Mouse (Mus musculus): ENCODE results near the gene 9130409I23Rik. TPM values are rescaled to one million over a fixed set of nuclear protein-coding genes. Genes with fewer than 3 reads are reported as not detected.
"Not testable (repeated sequence)": the region's sequence is repeated elsewhere in the genome, so short reads cannot be mapped to it uniquely, and the experiment has no call there.

9130409I23Rik gene
- polyA plus RNA-seq, 1 experiment from 2014 or later = not detected

- peaks cover 18% of the 10 kb centered on the region for H3K4me1 ChIP-seq (replicated peaks)
- not testable (repeated sequence) for H3K27ac ChIP-seq; H3K4me3 ChIP-seq (replicated peaks); H3K36me3 ChIP-seq; H3K4me2 ChIP-seq; H3K9ac ChIP-seq; H3K9me3 ChIP-seq (replicated peaks); H3K27me3 ChIP-seq; DNase-seq
- 75% methylated on average over 5 of the region's 5 CpGs for WGBS (ENCODE audit: insufficient replicate concordance)
- peak; percentile 84 for ATAC-seq (ENCODE audit: low read depth)
Measured at GRCm38 (mm10) chr1:181035015-181035778, 15.8 kb upstream of the 9130409I23Rik start.

- H3K4me3 ChIP-seq (replicated peaks) = no peak overlapping the region
- H3K27ac ChIP-seq = no peak overlapping the region
- peaks cover 14% of the 10 kb centered on the region for H3K27me3 ChIP-seq
- H3K36me3 ChIP-seq = no peaks in the 10 kb centered on the region
- H3K4me2 ChIP-seq = no peak overlapping the region
- no peak for DNase-seq
- 59% methylated on average over 4 of the region's 4 CpGs for WGBS (ENCODE audit: insufficient replicate concordance)
- H3K9ac ChIP-seq = no peak overlapping the region
- H3K9me3 ChIP-seq (replicated peaks) = no peaks in the 10 kb centered on the region
- peaks cover 18% of the 10 kb centered on the region for H3K4me1 ChIP-seq (replicated peaks)
- no peak for ATAC-seq (ENCODE audit: low read depth)
Measured at GRCm38 (mm10) chr1:181037623-181038022, 13.4 kb upstream of the 9130409I23Rik start.

- no peaks in the 10 kb centered on the region for H3K36me3 ChIP-seq
- no peak overlapping the region for H3K9ac ChIP-seq
- no peak overlapping the region for H3K4me3 ChIP-seq (replicated peaks)
- ATAC-seq (ENCODE audit: low read depth) (0 out of 2 replicates have a peak, but pooled peaks have one; percentile 34), DNase-seq (peak; percentile 22)
- H3K27ac ChIP-seq = no peak overlapping the region
- H3K4me1 ChIP-seq (replicated peaks) = peaks cover 18% of the 10 kb centered on the region
- H3K9me3 ChIP-seq (replicated peaks) = no peaks in the 10 kb centered on the region
- H3K27me3 ChIP-seq = peaks cover 18% of the 10 kb centered on the region
- H3K4me2 ChIP-seq = no peak overlapping the region
- WGBS (ENCODE audit: insufficient replicate concordance) = 5% methylated on average over 4 of the region's 4 CpGs
Measured at GRCm38 (mm10) chr1:181039652-181040051, 11.4 kb upstream of the 9130409I23Rik start.

GRCm38 (mm10) chr1:181047520-181047919 is 3.5 kb upstream of the 9130409I23Rik start:
- WGBS (ENCODE audit: insufficient replicate concordance) = 28% methylated on average over 1 of the region's 1 CpGs
- Histone ChIP-seq H3K36me3 (no peaks in the 10 kb centered on the region), H3K9me3 (replicated peaks) (no peaks in the 10 kb centered on the region), H3K27ac (no peak overlapping the region), H3K27me3 (0 out of 2 replicates have a peak, but pooled peaks cover 4% of the 10 kb centered on the region), H3K9ac (no peak overlapping the region), H3K4me2 (no peak overlapping the region), H3K4me1 (replicated peaks) (no peaks in the 10 kb centered on the region), H3K4me3 (replicated peaks) (no peak overlapping the region)
- ATAC-seq (ENCODE audit: low read depth) (no peak), DNase-seq (no peak)

GRCm38 (mm10) chr1:181049328-181049842 is 1.7 kb upstream of the 9130409I23Rik start:
- H3K4me3 ChIP-seq (replicated peaks) = no peak overlapping the region
- DNase-seq (no peak), ATAC-seq (ENCODE audit: low read depth) (no peak)
- H3K9me3 ChIP-seq (replicated peaks) = no peaks in the 10 kb centered on the region
- H3K36me3 ChIP-seq = no peaks in the 10 kb centered on the region
- no peak overlapping the region for H3K27ac ChIP-seq
- H3K4me1 ChIP-seq (replicated peaks) = no peaks in the 10 kb centered on the region
- H3K27me3 ChIP-seq = 0 out of 2 replicates have a peak, but pooled peaks cover 1% of the 10 kb centered on the region
- no peak overlapping the region for H3K9ac ChIP-seq
- no peak overlapping the region for H3K4me2 ChIP-seq

GRCm38 (mm10) chr1:181052898-181053297 is 1.9 kb downstream of the 9130409I23Rik start:
- Histone ChIP-seq H3K4me3 (replicated peaks) (no peak overlapping the region), H3K4me2 (no peak overlapping the region), H3K27me3 (no peaks in the 10 kb centered on the region), H3K9ac (no peak overlapping the region), H3K36me3 (no peaks in the 10 kb centered on the region), H3K4me1 (replicated peaks) (no peaks in the 10 kb centered on the region), H3K27ac (no peak overlapping the region), H3K9me3 (replicated peaks) (no peaks in the 10 kb centered on the region)
- 45% methylated on average over 4 of the region's 4 CpGs for WGBS (ENCODE audit: insufficient replicate concordance)
- DNase-seq = no peak
- no peak for ATAC-seq (ENCODE audit: low read depth)

- H3K9ac ChIP-seq = no peak overlapping the region
- no peaks in the 10 kb centered on the region for H3K9me3 ChIP-seq (replicated peaks)
- H3K4me3 ChIP-seq (replicated peaks) = no peak overlapping the region
- no peak overlapping the region for H3K27ac ChIP-seq
- H3K27me3 ChIP-seq = 0 out of 2 replicates have a peak, but pooled peaks cover 3% of the 10 kb centered on the region
- H3K36me3 ChIP-seq = no peaks in the 10 kb centered on the region
- no peak overlapping the region for H3K4me2 ChIP-seq
- ATAC-seq (ENCODE audit: low read depth) = no peak
- no peaks in the 10 kb centered on the region for H3K4me1 ChIP-seq (replicated peaks)
- no peak for DNase-seq
- 51% methylated on average over 3 of the region's 3 CpGs for WGBS (ENCODE audit: insufficient replicate concordance)
Measured at GRCm38 (mm10) chr1:181061784-181062485, 10.9 kb downstream of the 9130409I23Rik start.

GRCm38 (mm10) chr1:181063991-181064390 is 13.0 kb downstream of the 9130409I23Rik start:
- 0 out of 2 replicates have a peak, but pooled peaks cover 4% of the 10 kb centered on the region for H3K4me1 ChIP-seq (replicated peaks)
- no peak overlapping the region for H3K4me2 ChIP-seq
- no peak for DNase-seq
- no peaks in the 10 kb centered on the region for H3K36me3 ChIP-seq
- no peak overlapping the region for H3K4me3 ChIP-seq (replicated peaks)
- H3K27me3 ChIP-seq = 0 out of 2 replicates have a peak, but pooled peaks cover 3% of the 10 kb centered on the region
- no peak overlapping the region for H3K9ac ChIP-seq
- ATAC-seq (ENCODE audit: low read depth) = no peak
- H3K27ac ChIP-seq = no peak overlapping the region
- WGBS (ENCODE audit: insufficient replicate concordance) = 57% methylated on average over 2 of the region's 2 CpGs
- H3K9me3 ChIP-seq (replicated peaks) = no peaks in the 10 kb centered on the region

- H3K4me2 ChIP-seq = no peak overlapping the region
- 0 out of 2 replicates have a peak, but pooled peaks cover 4% of the 10 kb centered on the region for H3K4me1 ChIP-seq (replicated peaks)
- no peak for DNase-seq
- no peaks in the 10 kb centered on the region for H3K9me3 ChIP-seq (replicated peaks)
- H3K27ac ChIP-seq = no peak overlapping the region
- no peaks in the 10 kb centered on the region for H3K27me3 ChIP-seq
- no peak overlapping the region for H3K4me3 ChIP-seq (replicated peaks)
- WGBS (ENCODE audit: insufficient replicate concordance) = 74% methylated on average over 6 of the region's 6 CpGs
- no peaks in the 10 kb centered on the region for H3K36me3 ChIP-seq
- no peak for ATAC-seq (ENCODE audit: low read depth)
- H3K9ac ChIP-seq = no peak overlapping the region
Measured at GRCm38 (mm10) chr1:181064648-181065047, 13.6 kb downstream of the 9130409I23Rik start.

- Histone ChIP-seq H3K27ac (no peak overlapping the region), H3K9me3 (replicated peaks) (no peaks in the 10 kb centered on the region), H3K36me3 (no peaks in the 10 kb centered on the region), H3K4me2 (no peak overlapping the region), H3K9ac (no peak overlapping the region), H3K4me1 (replicated peaks) (0 out of 2 replicates have a peak, but pooled peaks cover 4% of the 10 kb centered on the region), H3K4me3 (replicated peaks) (no peak overlapping the region), H3K27me3 (peaks cover 7% of the 10 kb centered on the region; the same call in 1 of the 2 replicates)
- WGBS (ENCODE audit: insufficient replicate concordance) = 29% methylated on average over 1 of the region's 1 CpGs
- ATAC-seq (ENCODE audit: low read depth) (0 out of 2 replicates have a peak, but pooled peaks have one; percentile 39), DNase-seq (no peak)
Measured at GRCm38 (mm10) chr1:181068344-181068743, 17.3 kb downstream of the 9130409I23Rik start.

GRCm38 (mm10) chr1:181069671-181070070 is 18.6 kb downstream of the 9130409I23Rik start:
- ATAC-seq (ENCODE audit: low read depth) = no peak
- no peak overlapping the region for H3K9ac ChIP-seq
- no peaks in the 10 kb centered on the region for H3K9me3 ChIP-seq (replicated peaks)
- H3K27ac ChIP-seq = no peak overlapping the region
- 0 out of 2 replicates have a peak, but pooled peaks cover 4% of the 10 kb centered on the region for H3K4me1 ChIP-seq (replicated peaks)
- H3K27me3 ChIP-seq = peaks cover 7% of the 10 kb centered on the region; the same call in 1 of the 2 replicates
- WGBS (ENCODE audit: insufficient replicate concordance) = 57% methylated on average over 11 of the region's 11 CpGs
- no peak overlapping the region for H3K4me3 ChIP-seq (replicated peaks)
- no peak for DNase-seq
- H3K4me2 ChIP-seq = no peak overlapping the region
- no peaks in the 10 kb centered on the region for H3K36me3 ChIP-seq

Measured in liver, embryonic 13.5 days (tissue).